Mouse (Mus musculus) liver, embryonic 13.5 days (tissue): ENCODE results near the gene Rpl18a. TPM values are rescaled to one million over a fixed set of nuclear protein-coding genes. Genes with fewer than 3 reads are reported as not detected.

Experiments used
- ATAC-seq: fragments of 200-750 bp; cut with Nextera tagmentation; 2 replicates; pipeline ENCODE4 v1.8.0; 2017; ENCODE audit warnings: low read depth, mild to moderate bottlenecking, moderate number of reproducible peaks, moderate library complexity
- DNase-seq: peaks from one replicate; pipeline ENCODE4 v3.0.0; 2022
- H3K27ac ChIP-seq: fragments of 300-500 bp; sonication (generic); 2 replicates; pipeline ENCODE4 v1.5.1; 2015; ENCODE audit warnings: moderate library complexity, mild to moderate bottlenecking, inconsistent platforms
- H3K27me3 ChIP-seq: fragments of 300-500 bp; sonication (generic); 2 replicates; pipeline ENCODE4 v1.6.1; 2015; ENCODE audit warnings: mild to moderate bottlenecking, inconsistent platforms
- H3K36me3 ChIP-seq: fragments of 300-500 bp; sonication (generic); 2 replicates; pipeline ENCODE4 v1.6.1; 2015; ENCODE audit warnings: mild to moderate bottlenecking, inconsistent platforms
- H3K4me1 ChIP-seq: fragments of 300-500 bp; sonication (generic); replicated peaks from 2 replicates; pipeline ENCODE4 v1.6.1; 2015; ENCODE audit warnings: inconsistent platforms
- H3K4me2 ChIP-seq: fragments of 300-500 bp; sonication (generic); 2 replicates; pipeline ENCODE4 v1.6.1; 2015; ENCODE audit warnings: inconsistent platforms, mild to moderate bottlenecking, moderate library complexity
- H3K4me3 ChIP-seq: fragments of 300-500 bp; sonication (generic); replicated peaks from 2 replicates; pipeline ENCODE4 v1.5.1; 2015; ENCODE audit warnings: mild to moderate bottlenecking, inconsistent platforms
- H3K9ac ChIP-seq: fragments of 300-500 bp; sonication (generic); 2 replicates; pipeline ENCODE4 v1.6.1; 2015; ENCODE audit warnings: mild to moderate bottlenecking, inconsistent platforms
- H3K9me3 ChIP-seq: fragments of 300-500 bp; sonication (generic); replicated peaks from 2 replicates; pipeline ENCODE4 v1.6.1; 2016; ENCODE audit warnings: inconsistent platforms
- WGBS: fragments of 180-500 bp; shearing (Covaris S2); methylation state at CpG from one replicate; pipeline ENCODE4 v1.1.7; 2015; ENCODE audit not compliant: insufficient replicate concordance; 5-methylcytosine and 5-hydroxymethylcytosine counted together
- polyA plus RNA-seq: library from polyadenylated mRNA; unstranded; fragments of >200 nt; fragmentation: Nextera tagmentation; extraction: Ambion mirVana; gene quantifications from 2 replicates; pipeline ENCODE4 v1.2.1, GENCODE M21; 2015

The Rpl18a gene
- polyA plus RNA-seq, 1 experiment from 2014 or later: 3,100 TPM

DNA sequence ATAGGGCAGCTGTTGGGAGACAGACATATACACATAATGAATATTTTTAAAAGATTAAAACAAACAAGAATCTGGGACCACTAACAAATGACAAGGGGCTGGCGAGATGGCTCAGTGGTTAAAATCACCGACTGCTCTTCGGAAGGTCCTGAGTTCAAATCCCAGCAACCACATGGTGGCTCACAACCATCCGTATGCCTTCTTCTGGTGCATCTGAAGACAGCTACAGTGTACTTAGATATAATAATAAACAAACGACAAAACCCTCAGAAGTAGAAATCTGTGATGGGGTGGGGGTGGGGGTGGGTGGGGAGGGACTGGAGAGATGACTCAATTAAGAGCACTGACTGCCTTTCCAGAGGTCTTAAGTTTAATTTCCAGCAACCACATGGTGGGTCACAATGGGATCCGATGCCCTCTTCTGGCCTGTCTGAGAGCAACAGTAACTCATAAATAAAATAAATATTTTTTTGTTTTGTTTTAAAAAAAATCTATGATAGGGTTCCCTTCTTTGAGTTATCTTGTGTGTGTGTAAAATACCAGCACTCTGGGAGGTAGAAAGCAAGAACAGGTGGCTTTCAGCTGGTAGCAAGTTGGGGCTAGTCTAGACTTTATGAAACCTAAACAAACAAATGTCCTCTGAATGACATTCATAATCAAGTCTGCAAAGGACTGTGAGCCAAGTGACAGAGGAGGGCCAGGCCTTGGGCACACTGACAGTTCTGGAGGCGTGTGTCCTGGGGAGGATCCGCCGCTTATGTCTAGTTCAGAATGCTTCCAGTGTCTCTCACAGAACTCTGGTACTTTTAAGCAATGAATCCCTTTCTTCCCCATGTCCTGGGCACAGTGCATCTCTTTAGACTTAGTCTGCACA, 23.1 kb upstream of the Rpl18a start:
- Histone ChIP-seq H3K9me3 (no peaks in the 10 kb centered on the region), H3K4me3 (no peak overlapping the region), H3K27me3 (no peaks in the 10 kb centered on the region), H3K4me2 (no peak overlapping the region), H3K27ac (no peak overlapping the region), H3K9ac (no peak overlapping the region), H3K36me3 (peaks cover 35% of the 10 kb centered on the region), H3K4me1 (no peaks in the 10 kb centered on the region)
- ATAC-seq (no peak), DNase-seq (no peak)
- WGBS: 69% methylated on average over 9 of the region's 9 CpGs

DNA sequence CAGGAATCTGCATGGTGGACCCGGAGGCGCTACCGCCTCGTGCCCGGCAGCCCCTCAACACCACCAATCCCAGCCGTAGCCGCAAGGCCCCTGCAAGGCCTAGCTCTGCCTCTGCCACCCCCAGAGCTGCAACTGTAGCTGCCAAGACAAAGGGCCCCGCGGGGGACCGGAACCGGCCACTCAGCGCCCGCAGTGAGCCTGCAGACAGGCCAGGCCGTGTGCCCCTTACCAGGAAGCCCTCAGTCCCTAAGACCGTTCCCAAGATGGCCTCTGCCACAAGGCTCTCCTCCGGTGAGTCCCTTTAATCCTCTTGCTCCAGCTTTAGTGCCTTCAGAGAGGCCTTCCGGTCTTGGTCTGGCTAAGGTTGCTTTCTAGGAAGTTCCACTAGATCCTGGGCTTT, 17.5 kb upstream of the Rpl18a start:
- no peak for ATAC-seq
- H3K36me3 ChIP-seq: peaks cover 84% of the 10 kb centered on the region

DNA sequence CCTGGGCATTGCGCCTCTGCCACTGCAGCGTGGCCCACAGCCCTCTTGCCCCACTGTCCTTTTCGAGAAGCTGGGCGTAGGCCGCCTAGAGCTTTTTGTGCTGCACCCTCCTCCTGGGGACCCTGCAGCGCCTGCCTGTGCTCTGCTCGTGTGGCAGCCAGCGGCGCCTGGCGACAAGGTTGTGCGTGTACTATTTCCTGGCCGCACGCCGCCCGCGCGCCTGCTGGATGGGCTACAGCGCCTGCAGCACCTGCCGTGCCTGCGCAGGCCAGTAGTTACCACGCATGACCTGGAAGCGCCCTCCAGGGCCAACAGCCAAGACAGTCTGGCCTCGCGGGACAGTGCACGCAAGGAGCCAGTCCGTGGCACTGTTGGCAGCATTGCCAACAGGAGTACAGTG, 16.3 kb upstream of the Rpl18a start:
- DNase-seq (no peak), ATAC-seq (no peak)
- Histone ChIP-seq H3K27ac (no peak overlapping the region), H3K27me3 (no peaks in the 10 kb centered on the region), H3K4me2 (no peak overlapping the region), H3K4me3 (no peak overlapping the region), H3K9me3 (no peaks in the 10 kb centered on the region), H3K9ac (no peak overlapping the region), H3K4me1 (peaks cover 9% of the 10 kb centered on the region; the same call in 1 of the 2 replicates), H3K36me3 (peaks cover 84% of the 10 kb centered on the region)
- 91% methylated on average over 26 of the region's 26 CpGs for WGBS

More for the DNA sequence above, 17.5 kb upstream of the Rpl18a start:
- Histone ChIP-seq H3K9me3 (no peaks in the 10 kb centered on the region), H3K9ac (no peak overlapping the region), H3K4me3 (no peak overlapping the region), H3K27me3 (no peaks in the 10 kb centered on the region), H3K4me2 (no peak overlapping the region), H3K4me1 (peaks cover 5% of the 10 kb centered on the region; the same call in 1 of the 2 replicates), H3K27ac (no peak overlapping the region)
- WGBS: 91% methylated on average over 17 of the region's 17 CpGs
- DNase-seq: no peak

DNA sequence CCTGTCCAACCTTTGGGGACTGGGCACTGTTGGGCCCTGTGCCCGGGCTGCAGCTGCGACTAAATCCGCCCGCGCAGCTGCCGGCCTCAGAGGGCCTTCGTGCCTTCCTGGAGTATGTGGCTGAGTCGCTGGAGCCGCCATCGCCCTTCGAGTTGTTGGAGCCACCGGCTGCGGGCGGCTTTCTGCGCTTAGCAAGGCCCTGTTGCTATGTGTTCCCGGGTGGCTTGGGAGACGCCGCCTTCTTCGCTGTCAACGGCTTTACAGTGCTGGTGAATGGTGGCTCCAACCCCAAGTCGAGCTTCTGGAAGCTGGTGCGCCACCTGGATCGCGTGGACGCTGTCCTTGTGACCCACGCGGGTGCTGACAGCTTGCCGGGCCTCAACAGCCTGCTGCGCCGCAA, 15.7 kb upstream of the Rpl18a start:
- no peak for ATAC-seq

DNA sequence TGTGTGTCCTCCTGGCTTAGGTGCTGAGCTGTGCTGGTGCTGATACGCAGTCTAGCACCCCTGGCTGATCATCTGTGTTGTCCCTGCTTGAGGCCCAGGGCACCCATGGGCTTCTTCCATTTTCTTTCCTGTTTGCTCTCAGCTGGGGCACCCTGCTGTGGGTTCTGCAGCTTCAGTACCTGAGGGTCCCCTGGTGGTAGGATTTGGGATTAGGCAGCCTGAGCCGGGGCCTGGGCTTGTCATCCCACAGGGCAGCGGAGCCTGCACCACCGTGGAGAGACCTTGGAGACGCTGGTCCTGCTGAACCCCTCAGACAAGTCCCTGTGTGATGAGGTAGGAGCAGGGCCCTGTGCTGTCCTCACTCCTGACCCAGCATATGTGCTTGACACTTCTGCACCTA, 14.4 kb upstream of the Rpl18a start:
- Histone ChIP-seq H3K27me3 (no peaks in the 10 kb centered on the region), H3K9me3 (no peaks in the 10 kb centered on the region), H3K4me2 (no peak overlapping the region), H3K27ac (no peak overlapping the region), H3K9ac (no peak overlapping the region), H3K4me1 (peaks cover 25% of the 10 kb centered on the region), H3K4me3 (no peak overlapping the region), H3K36me3 (peaks cover 68% of the 10 kb centered on the region)
- DNase-seq (no peak), ATAC-seq (no peak)
- WGBS: 77% methylated on average over 5 of the region's 5 CpGs

More for the DNA sequence above, 15.7 kb upstream of the Rpl18a start:
- H3K4me3 ChIP-seq: no peak overlapping the region
- no peak overlapping the region for H3K9ac ChIP-seq
- H3K27ac ChIP-seq: no peak overlapping the region
- H3K36me3 ChIP-seq: peaks cover 82% of the 10 kb centered on the region
- H3K27me3 ChIP-seq: no peaks in the 10 kb centered on the region
- peaks cover 12% of the 10 kb centered on the region for H3K4me1 ChIP-seq
- no peak overlapping the region for H3K4me2 ChIP-seq
- WGBS: 92% methylated on average over 30 of the region's 30 CpGs
- DNase-seq: no peak
- H3K9me3 ChIP-seq: no peaks in the 10 kb centered on the region

DNA sequence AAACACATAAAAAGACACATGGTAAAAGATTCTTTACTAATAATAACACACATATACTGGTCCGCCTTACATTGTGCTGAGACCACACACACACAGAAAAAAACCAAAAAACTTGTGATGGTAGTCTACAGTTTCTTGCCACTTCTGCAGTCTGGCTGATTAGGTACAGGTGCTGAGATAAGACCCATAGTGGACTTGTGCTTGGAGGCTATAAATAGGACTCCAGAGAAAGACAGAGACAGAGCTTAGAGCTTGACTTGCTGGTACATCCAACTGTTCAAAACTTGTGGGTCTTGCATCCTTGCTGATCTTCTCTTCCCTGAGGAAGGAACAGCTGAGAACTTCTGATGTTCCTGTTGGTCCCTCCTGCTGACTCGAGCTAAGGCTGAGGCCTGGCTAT, 10.3 kb upstream of the Rpl18a start:
- Histone ChIP-seq H3K27me3 (no peaks in the 10 kb centered on the region), H3K9ac (peak overlapping the region; percentile 89; the same call in 1 of the 2 replicates), H3K36me3 (peaks cover 27% of the 10 kb centered on the region), H3K9me3 (no peaks in the 10 kb centered on the region), H3K4me2 (peak overlapping the region; percentile 97), H3K4me1 (peaks cover 49% of the 10 kb centered on the region), H3K27ac (no peak overlapping the region), H3K4me3 (peak overlapping the region; percentile 80; the same call in 1 of the 2 replicates)
- WGBS: 31% methylated on average over 2 of the region's 2 CpGs
- ATAC-seq (no peak), DNase-seq (no peak)

DNA sequence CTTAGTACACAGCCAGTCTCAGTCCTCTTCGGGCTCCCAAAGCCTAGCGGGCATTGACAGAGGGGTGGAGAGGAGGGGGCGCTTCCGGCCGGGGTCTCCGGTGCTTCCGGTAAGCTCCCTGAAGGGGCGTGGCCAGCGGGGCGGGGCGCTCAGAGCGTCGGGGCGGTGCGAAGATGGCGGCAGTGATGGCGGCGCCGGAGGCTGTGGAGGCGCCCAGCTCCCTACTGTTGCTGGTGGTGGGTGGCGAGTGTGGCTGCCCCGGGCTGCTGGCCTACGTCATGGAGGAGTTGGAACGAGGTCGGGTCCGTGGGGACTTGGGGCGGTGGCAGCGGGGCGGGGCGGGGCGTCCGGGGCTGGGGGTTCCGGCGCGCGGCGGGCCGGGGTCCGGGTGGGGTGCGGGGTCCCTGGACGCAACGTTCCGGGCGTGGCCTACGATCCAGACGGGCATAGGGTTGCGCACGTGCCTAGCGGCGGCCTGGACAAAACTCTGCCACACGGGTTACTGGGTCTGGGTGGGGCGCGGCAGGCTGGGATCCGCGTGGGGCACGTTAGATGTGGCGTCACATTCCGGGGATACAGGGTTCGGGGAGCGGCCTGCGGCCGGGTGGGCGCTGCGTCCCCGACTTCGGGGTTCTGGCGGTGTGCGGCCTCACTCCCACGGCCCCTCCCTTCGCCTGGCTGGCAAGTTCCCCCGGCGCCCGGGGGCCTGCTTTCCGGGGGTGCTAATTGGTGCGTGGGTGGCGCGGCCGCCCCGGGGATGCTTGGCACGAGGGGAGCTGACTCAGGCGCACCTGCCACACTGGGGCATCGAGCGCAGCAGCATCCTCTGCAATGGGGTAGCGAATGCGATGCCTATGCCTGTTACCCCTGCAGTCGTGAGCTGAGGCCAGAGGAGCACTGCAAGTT, 8.9 kb upstream of the Rpl18a start, which contains the start of gene Map1s:
Gene Map1s, plus strand, starts transcription at position 102 of the 906 bp plus-strand sequence.
- peak within 1 kb of the TSS; percentile 97 for H3K4me2 ChIP-seq
- H3K9ac ChIP-seq: peak within 1 kb of the TSS; percentile 89
- under 1% methylated on average over 73 of the region's 86 CpGs for WGBS
- peaks cover 13% of the 10 kb centered on the region for H3K36me3 ChIP-seq
- DNase-seq: peak; percentile 67
- peaks cover 49% of the 10 kb centered on the region for H3K4me1 ChIP-seq
- H3K27me3 ChIP-seq: no peaks in the 10 kb centered on the region
- peak within 1 kb of the TSS; percentile 83 for H3K27ac ChIP-seq
- peak within 1 kb of the TSS; percentile 80 for H3K4me3 ChIP-seq
- ATAC-seq: peak; percentile 76
- no peaks in the 10 kb centered on the region for H3K9me3 ChIP-seq

DNA sequence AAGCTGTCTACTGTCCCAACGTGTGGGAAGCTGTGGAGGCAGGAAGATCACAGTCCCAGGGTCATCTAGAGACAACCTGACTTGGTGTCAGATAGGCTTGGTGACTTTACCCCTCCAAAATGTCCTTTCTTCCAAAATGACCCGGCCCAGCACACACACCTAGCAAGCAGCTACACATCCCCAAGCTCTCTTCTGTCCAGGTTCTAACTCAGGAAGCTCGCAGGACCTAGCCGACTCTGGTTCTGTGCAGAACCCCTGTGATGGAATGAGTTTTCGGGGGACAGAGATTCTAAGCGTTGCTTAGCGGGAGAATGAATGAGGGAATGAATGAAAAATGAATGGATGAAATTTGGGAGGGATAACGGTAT, 8.2 kb upstream of the Rpl18a start:
- Histone ChIP-seq H3K9ac (peak overlapping the region; percentile 89), H3K4me2 (peak overlapping the region; percentile 97), H3K36me3 (peaks cover 7% of the 10 kb centered on the region; the same call in 1 of the 2 replicates), H3K4me3 (peak overlapping the region; percentile 80), H3K4me1 (peaks cover 44% of the 10 kb centered on the region), H3K9me3 (no peaks in the 10 kb centered on the region), H3K27me3 (no peaks in the 10 kb centered on the region), H3K27ac (peak overlapping the region; percentile 83)
- WGBS: 6% methylated on average over 8 of the region's 8 CpGs
- ATAC-seq (no peak), DNase-seq (no peak)

DNA sequence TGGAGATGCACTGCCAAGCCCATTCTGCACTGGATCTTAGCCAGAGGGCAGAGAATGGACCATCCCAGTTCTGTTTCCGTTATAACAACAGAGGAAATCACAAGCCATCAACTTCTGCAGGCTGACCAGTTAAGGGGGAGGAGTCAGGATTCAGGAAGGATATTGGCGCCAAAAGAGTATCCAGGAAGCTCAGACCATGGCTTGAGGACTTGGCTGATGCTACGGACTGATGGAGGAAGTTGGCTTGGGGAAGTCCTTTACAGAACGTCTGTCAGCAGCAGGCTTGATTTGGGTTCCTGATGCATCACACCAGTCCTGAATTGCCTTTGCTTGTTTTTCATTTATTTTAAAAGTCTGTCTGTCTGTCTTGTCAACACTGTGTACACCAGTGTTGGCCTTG, 7.3 kb upstream of the Rpl18a start:
- H3K9me3 ChIP-seq: no peaks in the 10 kb centered on the region
- no peak overlapping the region for H3K4me2 ChIP-seq
- ATAC-seq (no peak), DNase-seq (no peak)
- no peak overlapping the region for H3K4me3 ChIP-seq
- H3K9ac ChIP-seq: no peak overlapping the region
- no peak overlapping the region for H3K27ac ChIP-seq
- no peaks in the 10 kb centered on the region for H3K27me3 ChIP-seq
- H3K36me3 ChIP-seq: peaks cover 5% of the 10 kb centered on the region; the same call in 1 of the 2 replicates
- 27% methylated on average over 4 of the region's 4 CpGs for WGBS
- peaks cover 43% of the 10 kb centered on the region for H3K4me1 ChIP-seq

DNA sequence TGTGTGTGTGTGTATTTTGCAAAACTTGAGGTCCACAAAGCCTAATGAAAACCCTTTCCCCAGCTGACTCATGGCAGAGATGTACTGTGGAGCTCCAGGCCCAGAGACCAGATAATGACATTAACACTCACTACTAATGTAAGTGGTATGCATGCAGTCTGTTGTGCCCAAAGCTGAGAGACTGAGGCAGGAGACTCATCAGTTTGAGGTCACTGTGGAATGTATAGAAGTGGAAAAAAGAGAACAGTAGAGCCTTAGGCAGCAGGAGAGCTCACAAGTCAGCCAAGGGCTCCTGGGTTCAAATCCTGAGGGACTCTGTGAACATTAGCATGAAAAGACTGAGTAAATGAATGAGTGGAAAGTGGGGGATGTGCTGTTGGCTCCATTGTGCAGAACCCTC, 6.4 kb upstream of the Rpl18a start:
- Histone ChIP-seq H3K4me2 (no peak overlapping the region), H3K9ac (no peak overlapping the region), H3K9me3 (no peaks in the 10 kb centered on the region), H3K4me3 (no peak overlapping the region), H3K27me3 (no peaks in the 10 kb centered on the region), H3K36me3 (no peaks in the 10 kb centered on the region), H3K4me1 (peaks cover 45% of the 10 kb centered on the region), H3K27ac (no peak overlapping the region)
- ATAC-seq (no peak), DNase-seq (no peak)

DNA sequence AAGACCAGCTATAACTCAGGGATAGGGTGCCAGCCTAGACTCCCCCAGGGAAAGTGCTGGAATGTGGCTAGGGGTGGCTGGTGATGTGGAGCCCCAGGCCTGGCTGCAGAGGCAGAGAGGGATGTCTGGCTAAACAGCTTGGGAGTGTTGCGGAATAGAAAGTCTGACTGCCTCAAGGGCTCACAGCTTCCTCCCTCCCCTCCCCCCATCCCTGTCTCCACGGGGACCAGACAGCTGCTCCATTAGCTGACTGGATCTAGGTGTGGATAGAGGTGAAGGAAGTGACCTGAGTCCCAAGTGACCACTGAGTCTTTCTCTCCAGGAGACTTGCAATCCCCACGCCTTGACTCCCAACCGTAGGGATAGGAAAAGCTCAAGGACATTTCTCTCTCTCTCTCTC, 5.9 kb upstream of the Rpl18a start:
- H3K36me3 ChIP-seq: no peaks in the 10 kb centered on the region
- ATAC-seq (no peak), DNase-seq (no peak)
- no peaks in the 10 kb centered on the region for H3K27me3 ChIP-seq
- H3K4me3 ChIP-seq: no peak overlapping the region
- no peaks in the 10 kb centered on the region for H3K9me3 ChIP-seq
- no peak overlapping the region for H3K27ac ChIP-seq
- H3K4me2 ChIP-seq: no peak overlapping the region
- WGBS: 53% methylated on average over 4 of the region's 4 CpGs
- no peak overlapping the region for H3K9ac ChIP-seq
- peaks cover 49% of the 10 kb centered on the region for H3K4me1 ChIP-seq
